Mouse (Mus musculus) lung, postnatal 36 days (tissue): ENCODE data around the gene Kng2.
"Not testable (repeated sequence)": the region's sequence is repeated elsewhere in the genome, so short reads cannot be mapped to it uniquely, and the experiment has no call there.

Experiments
- DNase-seq: peaks from one replicate; pipeline ENCODE4 v3.0.0; 2022; ENCODE audit warnings: mixed read lengths

Gene Kng2

DNA sequence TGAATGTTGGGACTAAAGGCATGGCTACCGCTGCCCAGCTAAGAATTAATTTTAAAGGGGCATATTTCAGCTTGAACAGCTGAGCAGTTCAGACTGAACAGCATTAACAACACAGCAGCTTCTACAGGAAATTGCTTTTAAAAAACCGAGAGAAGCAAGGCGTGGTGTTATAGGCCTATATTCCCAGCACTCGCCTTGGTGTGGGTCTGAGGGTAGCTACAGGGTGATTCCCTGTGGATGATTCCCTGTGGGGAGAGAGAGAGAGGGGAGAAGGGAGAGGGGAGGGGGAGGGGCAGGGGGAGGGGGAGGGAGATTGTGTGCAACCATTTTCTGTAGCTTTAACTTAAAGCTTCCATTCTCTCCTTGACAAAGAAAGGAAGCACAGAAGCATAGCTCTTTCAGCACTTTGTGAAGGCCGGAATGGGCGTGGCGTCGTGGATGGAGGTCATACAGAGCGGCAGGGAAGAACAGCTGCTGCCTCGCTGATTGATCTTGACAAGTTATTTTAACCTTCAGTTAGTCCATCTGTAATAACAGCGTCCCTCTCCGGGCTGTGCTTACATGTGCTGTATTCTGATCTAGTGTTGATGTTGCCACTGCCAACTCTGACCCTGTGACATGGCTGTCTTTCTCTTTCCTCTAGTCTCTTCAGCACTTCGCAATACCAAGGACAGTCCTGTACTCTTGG, 73.7 kb downstream of the Kng2 start:
- DNase-seq = no peak

DNA sequence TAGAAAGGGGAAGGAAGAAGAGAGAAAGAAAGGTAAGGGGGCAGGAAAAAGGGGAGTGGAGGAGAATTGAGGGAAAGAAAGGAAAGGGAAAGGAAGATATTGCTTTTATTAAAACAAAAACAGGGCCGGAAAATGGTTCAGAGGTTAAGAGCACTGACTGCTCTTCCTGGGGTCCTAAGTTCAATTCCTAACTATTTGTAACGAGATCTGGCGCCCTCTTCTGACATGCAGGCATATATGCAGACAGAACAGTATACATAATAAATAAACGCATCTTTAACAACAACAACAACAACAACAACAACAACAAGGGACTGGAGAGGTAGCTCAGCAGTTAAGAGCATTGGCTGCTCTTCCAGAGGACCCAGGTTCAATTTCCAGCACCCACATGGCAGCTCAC, 76.2 kb downstream of the Kng2 start:
- peak; percentile 3 for DNase-seq

DNA sequence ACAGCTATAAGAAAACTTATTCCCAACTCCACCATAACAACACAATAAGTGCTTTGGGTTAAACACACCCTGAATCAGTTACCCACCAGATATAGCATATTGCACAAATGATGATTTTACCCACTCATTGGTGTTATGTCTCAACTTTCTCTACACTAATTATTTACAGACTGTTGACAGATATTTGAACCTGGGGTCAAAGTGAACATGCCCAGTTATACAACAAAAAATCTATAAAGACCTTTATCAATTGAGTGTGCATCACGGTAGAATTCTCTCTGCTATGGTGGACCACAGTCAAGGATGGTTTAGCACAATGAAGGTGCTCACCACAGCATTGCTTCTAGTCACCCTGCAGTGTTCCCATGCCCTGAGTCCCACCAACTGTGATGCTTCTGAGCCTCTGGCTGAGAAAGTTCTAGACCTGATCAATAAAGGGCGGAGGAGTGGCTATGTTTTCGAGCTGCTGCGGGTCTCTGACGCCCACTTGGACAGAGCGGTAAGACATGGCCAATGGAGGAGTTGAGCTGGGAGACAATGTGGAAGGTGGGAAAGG, 78.4 kb downstream of the Kng2 start, which contains the start of gene Hrg:
TSS of gene Hrg (plus strand) at position 233 of the 556 bp plus-strand sequence.
- no peak for DNase-seq

DNA sequence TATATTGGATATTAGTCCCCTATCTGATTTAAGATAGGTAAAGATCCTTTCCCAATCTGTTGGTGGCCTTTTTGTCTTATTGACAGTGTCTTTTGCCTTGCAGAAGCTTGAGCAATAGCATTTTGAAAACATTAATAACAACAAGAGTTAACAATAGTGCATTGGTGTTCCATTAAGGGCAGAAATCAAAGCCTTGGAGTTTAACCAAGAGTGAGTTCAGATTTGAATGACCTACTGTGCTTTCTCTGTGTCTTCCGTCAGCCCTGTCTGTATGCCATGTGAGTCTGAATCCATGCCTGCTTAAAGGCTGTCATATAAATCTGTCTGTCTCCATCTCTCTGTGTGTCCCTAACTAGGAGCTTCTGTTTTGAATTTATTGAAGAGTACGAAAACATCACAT, 81.9 kb downstream of the Kng2 start:
- DNase-seq = no peak

DNA sequence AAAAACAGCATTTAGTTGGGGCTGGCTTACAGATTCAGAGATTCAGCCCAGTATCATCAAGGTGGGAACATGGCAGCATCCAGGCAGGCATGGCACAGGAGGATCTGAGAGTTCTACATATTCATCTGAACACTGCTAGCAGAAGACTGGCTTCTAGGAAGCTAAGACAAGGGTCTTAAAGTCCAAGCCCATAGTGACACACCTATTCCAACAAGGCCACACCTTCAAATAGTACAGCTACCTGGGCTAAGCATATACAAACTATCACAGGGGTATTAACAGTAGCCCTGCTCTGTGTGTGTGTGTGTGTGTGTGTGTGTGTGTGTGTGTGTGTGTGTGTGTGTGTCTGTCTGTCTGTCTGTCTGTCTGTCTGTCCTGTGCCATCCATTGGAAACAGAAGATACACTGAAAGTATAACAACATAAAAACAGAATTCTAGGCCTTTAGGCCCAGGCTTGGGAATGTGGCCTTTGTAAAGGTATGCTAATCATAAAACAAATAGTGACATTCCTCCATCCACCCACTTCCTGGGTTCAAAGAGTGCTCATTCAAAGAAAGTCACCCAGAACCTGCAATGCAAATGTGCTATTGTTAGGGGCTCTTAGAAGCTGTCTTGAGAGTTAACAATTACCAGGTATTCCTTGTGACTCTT, 87.3 kb downstream of the Kng2 start:
- not testable (repeated sequence) for DNase-seq

DNA sequence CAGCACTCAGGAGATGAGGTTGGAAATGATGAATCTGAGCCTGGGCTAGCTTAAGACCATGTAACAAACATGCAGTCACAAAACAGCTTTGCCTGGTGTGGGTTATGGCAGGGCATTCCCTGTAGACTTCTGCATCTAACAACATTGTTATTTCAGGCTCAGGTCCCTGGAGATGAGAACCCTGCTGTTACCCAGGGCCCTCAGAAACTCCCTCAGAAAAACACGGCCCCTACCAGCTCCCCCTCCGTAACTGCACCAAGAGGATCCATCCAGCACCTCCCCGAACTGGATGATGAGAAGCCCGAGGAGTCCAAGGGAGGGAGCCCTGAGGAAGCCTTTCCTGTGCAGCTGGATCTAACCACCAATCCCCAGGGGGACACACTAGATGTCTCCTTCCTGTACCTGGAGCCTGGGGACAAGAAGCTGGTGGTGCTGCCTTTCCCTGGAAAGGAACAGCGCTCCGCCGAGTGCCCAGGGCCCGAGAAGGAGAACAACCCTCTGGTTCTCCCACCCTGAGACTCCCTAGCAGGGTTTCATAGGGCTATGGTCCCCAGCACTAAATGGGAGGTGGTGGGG, 90.1 kb downstream of the Kng2 start:
- no peak for DNase-seq

DNA sequence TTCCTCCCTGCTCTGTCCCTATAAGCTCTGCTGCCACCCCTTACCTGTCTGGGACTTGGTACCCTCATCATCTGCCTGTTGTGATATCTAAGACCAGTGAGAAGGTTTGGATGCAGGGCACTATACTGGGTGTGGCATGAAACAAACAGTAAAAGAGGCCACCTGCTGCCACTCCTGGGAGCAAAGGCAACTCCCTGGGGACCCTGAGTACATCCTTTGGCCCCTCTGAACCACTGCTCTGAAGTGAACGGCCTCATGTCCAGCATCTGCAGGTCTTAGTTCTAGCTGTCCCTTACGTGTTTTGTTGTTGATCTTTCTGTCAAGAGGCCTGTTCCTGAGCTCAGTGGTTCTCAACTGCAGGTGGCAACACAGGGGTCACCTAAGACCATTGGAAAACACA, 90.7 kb downstream of the Kng2 start:
- no peak for DNase-seq

DNA sequence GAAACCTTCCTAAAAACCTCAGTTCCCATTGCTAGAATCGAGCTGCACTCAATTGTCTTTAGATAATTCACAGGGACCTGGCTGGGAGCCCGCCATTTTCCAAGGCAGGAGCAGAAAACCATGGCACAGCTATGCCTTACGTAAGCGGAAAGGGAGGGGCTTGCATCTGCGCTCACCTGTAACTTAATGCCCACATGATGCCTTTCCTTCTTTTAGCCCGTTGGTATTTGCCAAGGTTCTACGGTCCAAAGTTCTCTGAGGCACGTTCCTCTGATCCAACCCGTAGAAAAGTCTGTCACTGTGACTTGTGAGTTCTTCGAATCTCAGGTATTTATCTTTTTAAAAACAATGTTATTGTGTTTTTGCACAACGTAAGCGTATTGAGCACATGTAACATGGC, 91.7 kb downstream of the Kng2 start:
- DNase-seq = no peak
